Mouse (Mus musculus) CD4-positive, CD25-positive, alpha-beta regulatory T cell, adult 4 months (primary cell): ENCODE measurements around the gene Cxcl10. TPM values are rescaled to one million over a fixed set of nuclear protein-coding genes. Genes with fewer than 3 reads are reported as not detected.

Experiments
- ATAC-seq: one replicate; pipeline ENCODE4 v1.8.0; 2017
- polyA plus RNA-seq, 2 experiments: library from polyadenylated mRNA; unstranded; fragments of 100-300 nt; shearing (Covaris generic); gene quantifications; one replicate each; pipeline ENCODE4 v1.2.1; 2017

Gene Cxcl10
- 10 to 100 TPM; 12.1 to 23.6 TPM for polyA plus RNA-seq

DNA sequence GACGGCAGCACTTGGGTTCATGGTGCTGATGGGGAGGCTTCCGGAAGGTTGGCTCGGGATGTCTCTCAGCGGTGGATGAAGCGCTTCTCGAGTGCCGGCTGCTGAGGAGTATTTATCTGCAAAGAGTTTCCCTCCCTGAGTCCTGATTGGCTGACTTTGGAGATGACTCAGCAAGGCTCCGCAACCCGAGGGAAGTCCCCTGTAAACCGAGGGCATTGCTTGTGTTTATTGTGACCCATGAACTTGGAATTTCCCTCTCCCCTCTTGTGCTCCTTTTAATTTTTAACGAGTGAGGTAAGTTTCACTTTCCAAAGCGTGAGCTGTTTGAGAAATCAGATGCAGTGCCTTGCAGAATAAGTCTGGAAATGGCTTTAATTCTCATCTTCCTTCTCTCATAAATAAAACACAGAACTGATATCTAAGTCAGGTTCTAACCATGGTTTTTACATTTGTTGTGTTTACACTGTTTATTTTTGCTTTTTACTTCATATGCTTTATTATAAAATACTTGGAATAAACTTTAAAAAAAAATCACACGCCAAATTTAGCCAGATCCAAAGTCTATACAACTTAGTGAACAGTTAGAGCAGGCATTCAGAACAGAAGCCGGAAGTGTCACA lies at the start of gene Cxcl10:
TSS of gene Cxcl10 (minus strand) at position 96 of the 620 bp plus-strand sequence.
- peak; percentile 84 for ATAC-seq

DNA sequence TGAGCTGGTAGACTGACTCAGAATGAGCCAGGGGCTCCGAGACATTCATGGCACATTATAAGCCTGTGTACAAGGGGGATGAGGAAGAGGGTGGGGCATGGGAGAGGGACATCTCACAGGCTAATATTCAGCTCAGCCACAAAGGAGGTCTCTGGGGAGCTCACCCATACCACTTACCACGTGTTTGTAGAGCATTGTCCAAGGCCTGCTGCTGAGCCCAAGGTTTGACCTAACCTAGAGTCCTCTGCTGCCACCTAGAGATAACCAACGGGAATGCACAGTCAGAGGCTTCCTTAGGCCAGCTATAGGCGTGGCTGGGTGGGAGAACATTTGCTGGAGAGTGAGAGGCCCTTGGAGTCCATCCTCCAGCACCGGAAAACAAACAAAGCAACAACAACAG lies 49.5 kb upstream of the Cxcl10 start:
- peak; percentile 97 for ATAC-seq

DNA sequence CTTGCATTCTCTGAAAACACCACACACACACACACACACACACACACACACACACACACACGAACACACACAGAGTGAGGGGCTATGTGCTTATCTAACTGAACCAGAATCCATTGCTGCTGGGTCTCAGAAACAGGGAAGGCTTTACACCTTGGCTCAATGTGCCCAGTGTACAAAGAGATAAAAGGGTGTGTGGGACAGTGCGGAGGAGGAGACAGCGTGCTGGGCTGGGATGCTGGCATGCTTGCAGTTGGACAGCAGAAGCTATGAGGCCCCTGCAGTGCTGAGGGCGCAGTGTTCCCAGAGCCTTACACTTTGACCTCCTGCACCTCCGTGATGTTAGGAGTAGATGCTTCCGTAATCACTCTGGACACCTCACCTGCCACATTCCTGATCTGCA lies 47.8 kb upstream of the Cxcl10 start:
- ATAC-seq: no peak

DNA sequence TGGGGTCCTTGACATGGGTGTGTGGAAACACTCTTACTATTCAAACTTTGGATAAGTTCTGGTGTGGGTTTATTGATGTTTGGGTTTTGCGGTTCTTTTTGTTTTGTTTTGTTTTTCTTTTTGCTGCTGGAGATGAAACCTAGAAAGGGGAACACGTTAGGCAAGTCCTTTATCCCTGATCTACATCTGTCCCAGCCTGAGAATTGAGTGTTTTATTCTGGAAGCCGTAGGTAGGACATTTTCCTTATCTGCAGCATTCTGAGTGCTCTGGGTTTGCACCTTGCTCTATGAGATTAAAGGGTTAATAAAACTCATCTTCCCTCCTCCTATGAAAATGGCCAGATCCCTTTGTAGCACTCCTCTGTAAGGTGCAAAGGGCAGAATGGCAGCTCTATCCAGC lies 47.1 kb upstream of the Cxcl10 start:
- ATAC-seq: no peak

DNA sequence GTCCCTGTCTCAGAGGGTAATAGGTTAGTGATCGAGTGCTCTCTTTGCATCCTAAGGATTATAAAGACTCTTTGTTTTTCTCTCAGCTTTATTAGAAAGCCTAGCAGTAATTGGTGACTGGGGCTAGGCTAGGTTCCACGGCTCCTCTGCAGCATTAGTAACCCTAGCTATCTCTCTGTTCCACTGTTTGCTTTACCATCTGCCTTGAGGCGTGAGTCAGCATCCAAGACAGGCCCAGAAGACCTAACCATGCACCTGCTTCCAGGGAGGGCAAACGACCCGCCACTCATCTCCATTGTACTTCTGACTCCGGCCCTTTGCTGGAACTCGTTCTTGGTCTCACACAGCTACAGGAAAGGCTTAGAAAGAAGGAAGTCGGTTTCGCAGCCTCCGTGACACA lies 45.2 kb upstream of the Cxcl10 start:
- no peak for ATAC-seq

DNA sequence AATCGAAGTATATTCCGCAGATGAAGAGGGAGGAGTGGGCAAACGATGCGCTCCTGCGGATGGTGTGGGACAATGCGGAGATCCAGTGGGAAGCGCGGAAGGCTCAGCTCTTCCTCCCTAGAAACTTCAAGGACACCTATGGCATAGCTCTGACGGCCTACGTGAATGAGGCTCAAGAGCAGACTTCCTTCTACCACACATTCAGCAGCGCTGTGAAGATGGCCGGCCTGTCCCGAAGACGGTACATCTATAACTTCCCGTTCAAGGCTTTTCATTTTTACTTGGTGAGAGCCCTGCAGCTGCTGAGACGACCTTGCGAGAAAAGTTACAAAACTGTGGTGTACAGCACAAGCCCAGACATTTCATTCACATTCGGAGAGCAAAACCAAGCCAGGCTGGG lies 43.9 kb upstream of the Cxcl10 start:
- peak; percentile 63 for ATAC-seq

DNA sequence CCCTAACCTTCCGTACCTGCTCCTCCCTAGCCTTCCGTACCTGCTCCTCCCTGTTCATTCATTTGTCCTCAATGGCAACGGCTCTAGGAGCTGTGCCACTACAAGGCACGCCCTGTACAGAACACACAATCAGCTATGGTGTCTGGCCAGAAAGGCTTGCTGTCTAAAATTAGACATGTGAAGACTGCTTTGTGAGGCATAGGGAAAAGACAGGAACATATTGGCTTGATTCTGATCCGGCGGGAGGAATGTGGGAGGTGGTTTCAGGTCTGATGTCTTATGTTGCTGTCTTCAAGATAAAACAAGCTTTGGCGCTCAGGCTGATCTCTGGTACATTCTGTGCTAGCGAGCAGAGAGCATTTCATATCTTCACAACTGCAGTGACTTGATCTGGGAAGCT lies 41.9 kb upstream of the Cxcl10 start:
- ATAC-seq: no peak

DNA sequence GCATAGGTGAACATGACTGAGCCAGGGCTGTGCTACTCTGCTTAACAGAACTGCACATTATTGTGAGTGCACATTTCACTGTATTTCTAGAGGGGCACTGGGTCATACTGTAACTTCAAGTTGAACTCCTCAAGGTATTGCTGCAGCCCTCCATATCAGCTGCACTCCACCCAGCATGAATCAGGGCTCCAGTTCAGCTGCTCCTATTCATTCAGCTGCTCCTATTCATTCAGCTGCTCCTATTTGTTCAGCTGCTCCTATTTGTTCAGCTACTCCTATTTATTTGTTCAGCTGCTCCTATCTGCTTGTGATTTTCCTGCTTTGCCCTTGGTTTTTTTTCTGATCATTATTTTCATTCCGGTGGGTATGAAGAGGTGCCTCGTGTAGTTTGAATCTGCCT lies 41.3 kb upstream of the Cxcl10 start:
- no peak for ATAC-seq

DNA sequence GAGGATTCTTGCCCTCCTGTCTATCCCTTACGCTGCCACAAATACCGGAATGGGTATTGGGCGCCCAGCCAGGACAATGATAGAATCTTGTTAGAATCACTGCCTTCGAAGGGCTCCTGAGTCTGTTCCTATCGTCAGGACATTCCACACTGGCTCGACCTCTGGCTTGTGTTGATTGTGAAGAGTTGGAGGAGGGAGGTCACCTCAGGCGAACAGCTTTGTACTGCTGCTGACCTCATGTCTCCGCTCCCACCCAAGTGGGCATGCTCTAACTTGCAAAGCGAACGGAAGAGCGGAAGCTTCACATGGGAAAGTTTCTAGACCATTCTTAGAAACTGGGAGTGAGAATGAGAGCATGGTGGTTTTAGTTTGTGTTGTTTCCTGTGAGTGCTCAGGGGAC lies 38.7 kb upstream of the Cxcl10 start:
- no peak for ATAC-seq

DNA sequence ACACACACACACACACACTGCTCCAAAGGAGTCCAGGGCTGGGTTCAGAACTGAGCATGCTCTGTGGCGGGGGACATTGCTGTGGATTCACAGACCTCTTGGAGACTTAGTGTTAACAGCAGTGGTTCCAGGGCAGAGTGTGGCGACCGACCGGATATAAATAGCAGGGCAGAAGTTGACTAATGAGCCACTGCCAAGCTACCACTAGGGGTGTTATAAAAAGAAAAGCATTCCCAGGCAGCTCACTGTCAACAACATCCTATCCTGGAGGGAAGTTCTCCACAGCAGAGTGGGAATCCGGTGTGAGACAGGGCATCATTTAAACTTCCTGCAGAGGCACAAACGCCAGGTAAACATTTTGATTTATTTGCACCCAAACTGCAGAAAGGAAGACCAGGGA lies 38.0 kb upstream of the Cxcl10 start:
- ATAC-seq: no peak

DNA sequence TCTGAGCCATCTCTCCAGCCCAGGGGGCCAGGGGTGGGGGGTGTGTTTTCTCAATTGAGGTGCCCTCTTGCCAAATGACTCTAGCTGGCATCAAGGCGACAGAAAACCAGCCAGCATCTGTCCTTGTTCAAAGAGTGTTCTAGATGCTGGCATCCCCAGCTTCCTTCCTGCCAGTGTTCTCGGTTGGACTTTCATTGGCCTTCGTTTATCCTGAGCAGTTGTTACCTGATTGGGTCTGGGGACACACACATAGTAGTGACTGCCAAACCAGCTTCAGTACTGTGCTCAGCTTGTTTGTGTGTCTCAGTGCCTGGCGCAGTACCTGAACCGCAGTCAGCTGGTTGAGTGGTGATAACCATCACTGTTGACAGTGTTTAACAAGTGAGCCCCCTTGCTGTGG lies 37.4 kb upstream of the Cxcl10 start:
- no peak for ATAC-seq

DNA sequence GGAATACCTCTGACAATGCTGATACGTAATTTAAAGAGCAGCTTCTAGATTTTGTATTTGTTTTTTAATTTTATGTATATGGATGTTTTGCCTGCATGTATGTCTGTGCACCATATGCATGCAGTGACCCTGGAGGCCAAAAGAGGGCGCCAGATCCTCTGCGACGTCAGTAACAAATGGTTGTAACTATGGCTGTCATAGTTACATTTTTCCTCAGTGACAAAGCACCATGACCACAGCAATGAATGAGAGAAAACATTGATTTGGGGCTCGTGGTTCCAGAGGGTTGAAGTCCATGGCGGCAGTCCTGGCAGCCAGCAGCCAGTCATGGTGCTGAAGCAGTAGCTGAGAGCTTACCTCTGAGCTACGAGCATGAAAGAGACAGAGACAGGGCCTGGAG lies 36.2 kb upstream of the Cxcl10 start:
- no peak for ATAC-seq

DNA sequence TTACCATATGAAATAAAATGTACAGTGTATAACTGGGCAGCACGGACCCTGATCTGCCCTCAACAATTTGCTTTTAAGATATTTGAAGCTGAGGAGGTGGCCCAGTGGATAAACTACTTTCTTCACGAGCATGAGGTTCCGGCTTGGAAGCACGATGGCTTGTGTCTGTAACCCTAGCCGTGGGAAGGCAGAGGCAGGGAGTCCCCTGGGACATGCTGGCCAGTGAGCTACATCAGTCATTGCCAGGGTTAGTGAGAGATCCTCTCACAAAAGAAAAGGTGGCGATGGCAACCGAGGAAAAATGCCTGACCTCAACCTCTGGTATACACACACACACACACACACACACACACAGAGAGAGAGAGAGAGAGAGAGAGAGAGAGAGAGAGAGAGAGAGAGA lies 35.1 kb upstream of the Cxcl10 start:
- no peak for ATAC-seq

DNA sequence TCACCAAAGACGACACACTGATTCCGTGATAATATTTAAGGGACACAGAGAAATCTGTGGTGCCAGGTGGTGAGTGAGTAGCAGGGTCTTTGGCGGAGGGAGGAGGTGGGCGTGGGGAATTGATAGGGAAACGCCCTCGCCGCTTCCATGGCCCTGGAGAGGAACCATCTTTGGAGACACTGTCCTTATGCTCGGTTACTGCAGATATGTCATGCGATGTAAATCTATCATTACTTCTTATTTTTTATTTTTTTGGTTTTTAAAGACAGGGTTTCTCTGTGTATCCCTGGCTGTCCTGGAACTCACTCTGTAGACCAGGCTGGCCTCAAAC lies 33.6 kb upstream of the Cxcl10 start:
- no peak for ATAC-seq

DNA sequence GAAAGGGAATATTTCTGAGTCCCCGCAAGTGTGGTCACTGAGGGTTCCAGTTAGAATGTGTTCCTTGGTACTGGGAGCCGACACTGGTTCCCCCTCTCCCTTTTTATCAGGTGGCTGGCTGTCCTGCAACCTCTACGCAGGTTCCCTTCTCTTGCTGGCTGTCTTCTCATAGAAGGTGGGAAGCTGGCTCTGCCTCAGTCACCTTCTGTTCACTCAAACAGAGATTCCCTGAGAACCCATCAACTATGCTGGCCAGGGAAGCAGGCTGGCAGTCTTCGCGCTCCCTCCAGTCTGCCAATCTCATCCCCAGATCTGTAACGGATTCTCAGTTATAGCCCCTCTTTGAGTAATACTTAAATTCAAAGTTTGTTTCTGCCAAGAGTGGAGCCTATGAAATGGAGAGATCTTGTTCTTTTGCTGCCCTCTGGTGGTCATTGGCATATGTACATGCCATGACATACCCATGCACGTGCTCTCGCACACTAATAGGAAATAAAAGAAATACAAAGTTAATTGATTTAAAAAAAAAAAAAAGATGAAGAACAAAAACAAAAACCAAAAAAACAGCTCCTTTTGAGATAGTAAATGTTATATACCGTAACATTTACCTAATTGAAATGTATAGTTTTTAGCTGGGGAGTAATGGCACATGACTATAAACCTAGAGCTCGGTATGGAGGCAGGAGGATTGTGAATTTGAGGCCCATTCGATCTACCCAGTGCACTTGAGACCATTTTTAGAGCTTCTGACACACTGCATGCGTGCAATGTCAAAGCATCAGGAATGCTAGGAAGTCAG lies 33.1 kb upstream of the Cxcl10 start:
- ATAC-seq: peak; percentile 96

DNA sequence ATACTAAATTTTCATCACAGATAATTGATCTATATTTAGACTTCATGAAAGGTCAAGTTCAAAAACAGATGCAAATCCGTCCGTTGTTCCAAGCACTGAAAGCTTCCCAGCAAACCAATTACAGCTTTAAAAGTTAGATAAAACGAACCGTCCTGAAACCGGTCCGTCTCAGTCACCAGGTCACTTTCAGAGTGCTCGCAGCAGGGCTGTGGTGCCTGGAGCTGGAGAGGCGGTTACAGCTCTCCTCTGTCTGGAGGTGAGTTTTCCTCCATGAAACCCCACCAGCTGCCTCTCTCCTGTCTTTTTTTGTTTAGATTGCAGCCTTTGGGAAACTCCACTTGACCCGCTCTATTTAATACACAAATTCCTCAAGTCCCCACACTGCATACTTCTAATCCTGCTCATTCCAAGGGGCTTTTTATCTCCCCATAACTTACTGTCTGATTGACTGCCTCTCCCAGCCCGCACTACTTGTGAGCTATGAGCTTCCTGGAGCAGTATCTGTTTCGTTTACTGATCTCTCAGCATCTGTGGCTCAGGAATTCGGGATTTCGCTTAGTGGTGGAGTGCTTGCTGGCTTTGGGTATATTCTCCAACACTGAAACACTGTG lies 28.2 kb upstream of the Cxcl10 start:
- ATAC-seq: no peak

DNA sequence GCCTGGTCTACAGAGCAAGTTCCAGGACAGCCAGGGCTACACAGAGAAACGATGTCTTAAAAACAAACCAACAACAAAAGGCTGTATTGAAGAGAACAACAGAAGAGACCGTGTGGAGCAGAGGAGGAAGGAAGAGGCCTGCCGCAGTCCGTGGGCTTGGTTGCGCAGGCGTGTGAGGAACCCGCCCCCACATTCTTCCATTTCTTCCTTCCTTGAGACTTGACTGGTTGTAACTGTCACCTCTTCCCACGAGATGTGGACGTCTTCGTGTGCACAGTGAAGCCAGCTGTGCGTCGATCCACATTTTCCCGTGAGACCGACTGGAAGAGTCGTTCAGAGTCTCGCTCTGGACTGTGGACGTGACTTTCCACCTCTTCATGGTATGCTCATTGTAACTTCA lies 26.7 kb upstream of the Cxcl10 start:
- peak; percentile 77 for ATAC-seq

DNA sequence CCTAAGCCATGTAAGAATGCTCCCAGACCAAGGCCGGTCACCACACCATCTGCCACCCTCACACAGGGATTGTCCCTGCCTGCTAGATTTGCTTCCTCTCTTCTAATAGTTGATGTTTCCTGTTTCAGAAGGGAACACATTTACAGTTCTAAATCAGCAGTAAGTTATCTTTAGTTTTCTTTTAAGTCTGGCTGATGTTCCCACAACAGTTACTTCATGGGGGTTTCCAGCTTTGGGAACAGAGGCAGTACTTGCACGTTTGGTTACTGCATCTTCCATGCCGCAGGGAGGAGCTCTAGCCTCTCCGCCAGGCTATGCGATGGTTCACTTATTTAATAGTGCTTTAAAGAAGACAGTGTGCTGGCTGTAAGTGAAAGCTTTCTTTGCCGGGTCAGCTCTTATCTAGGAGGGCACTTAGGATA lies 26.0 kb upstream of the Cxcl10 start:
- peak; percentile 64 for ATAC-seq

DNA sequence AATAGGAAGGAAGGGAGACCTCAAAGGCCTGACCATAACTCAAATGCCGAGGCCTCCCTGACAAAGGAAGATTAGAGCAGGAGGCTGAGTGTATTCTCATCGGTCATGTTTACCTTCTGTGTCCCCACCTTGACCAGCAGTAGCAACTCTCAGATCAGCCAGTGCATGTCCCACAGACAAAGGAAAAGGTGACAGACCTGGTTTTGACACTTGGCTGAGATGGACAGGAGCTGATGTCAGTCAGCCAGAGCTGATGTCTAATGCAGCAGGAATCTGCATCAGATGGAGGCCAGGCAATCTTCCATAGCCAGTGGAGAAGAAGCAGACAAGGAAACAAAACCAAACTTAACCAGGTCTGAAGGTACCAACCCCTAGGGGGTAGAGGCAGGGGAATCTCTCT lies 23.9 kb upstream of the Cxcl10 start:
- no peak for ATAC-seq

DNA sequence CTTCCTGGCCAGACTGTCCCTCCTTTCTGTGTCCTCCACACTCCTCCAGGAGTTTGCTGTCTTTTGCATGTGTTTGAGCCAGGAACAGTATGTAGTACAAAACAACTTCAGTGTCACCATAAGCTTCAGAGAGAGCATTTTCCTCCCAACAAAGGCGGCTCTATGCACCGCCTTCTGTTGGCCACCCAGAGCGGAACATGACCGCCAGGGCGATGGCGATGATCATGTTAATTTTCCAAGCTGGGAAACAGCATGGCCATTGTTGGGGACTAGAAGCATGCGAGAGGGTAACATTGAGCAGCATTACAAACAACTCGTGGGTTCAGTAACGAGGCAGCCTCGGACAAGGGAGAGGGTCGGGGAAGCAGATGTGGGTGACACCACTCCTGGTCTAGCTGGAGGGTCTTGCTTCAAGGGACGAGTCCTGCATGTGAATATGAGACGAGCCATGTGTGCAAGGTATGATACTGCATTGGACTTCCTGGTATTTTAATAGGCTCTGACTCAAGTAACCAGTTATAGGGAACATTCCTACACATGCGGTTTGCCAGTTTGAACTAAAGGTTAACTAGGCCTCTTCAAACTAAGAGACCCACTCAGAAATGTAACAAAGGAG lies 22.8 kb upstream of the Cxcl10 start:
- no peak for ATAC-seq

DNA sequence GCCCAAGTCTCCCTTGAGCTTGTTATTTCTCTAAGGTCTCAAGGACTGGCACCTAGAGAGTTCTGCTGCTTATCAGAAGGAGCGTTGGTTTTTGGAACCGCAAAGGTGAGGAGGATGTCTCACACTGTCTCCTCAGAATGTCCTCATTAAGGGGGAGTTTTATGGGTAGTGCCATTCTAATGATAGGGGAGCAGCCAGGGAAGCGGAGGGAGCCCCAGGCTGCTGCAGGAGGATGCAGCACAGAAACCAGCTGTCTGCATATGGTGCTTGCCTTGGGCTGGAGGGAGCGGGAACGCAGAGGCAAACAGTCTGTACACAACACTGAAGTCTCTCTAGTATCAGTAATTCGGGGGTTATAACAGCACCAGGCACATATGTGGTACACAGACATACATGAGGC lies 22.2 kb upstream of the Cxcl10 start:
- no peak for ATAC-seq

DNA sequence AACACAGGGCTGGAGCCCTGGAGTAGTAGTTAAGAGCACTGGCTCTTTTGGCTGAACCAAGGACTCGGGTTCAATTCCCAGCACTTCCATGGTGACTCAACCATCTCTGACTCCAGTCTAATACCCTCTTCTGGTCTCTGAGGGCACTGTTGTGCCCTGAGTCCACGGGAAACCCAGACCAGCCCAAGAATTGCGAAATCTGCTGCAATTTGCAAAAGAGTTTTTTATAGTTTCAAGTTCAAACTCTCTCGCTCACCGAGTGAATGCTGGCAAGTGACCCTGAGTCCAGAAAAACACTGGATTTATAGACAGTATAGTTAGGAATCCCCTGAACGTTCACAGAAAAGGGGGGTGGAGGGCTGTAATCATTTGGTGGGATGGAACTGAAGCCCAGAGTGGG lies 21.7 kb upstream of the Cxcl10 start:
- no peak for ATAC-seq

DNA sequence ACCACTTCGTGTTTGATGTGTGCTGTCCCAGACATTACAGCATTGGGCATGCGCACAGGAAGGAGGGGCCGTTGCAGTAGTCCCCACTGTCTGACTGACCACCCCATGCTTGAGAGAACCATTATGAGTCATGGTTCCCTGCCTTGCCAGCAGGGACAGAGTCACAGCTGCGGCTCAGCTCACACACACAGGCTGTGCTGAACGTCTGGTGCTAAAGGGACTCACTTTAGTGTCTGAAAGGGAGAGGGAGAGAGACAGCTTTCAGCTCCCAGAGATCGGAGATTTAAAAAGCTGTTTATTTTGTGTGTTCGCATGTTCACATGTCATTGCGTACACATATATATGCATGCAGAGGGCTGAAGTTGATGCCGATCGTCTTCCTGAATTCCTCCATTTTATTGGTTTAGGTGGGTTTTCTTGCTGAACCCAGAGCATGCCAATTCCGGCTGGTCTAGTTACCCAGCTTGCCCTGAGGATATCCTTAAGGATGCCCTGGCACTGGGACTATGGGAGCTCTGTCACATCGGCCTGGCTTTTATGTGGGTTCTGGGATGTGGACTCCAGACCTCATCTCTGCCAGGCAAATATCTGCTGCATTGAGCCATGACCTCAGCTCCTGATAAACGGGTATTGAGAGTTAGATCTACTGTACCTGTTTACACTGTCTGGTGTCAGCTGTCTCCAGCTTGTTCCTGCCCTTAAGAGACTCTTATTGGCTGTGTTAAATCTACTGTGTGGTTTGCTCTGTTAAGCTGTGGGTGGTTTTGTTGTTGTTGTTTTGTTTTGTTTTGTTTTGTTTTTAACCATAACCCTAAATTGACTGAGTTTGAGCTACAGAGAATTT lies 20.7 kb upstream of the Cxcl10 start:
- no peak for ATAC-seq
